Mouse (Mus musculus) layer of hippocampus, adult 8-10 months (tissue): ENCODE results near the gene B4galt2. TPM values are rescaled to one million over a fixed set of nuclear protein-coding genes. Genes with fewer than 3 reads are reported as not detected.

ENCODE experiments used
- DNase-seq, 2 experiments: peaks; one replicate each; pipeline ENCODE4 v3.0.0; 2022; ENCODE audit warnings: low spot score in 2 of 2
- total RNA-seq, 4 experiments: library from RNA; stranded (reverse); gene quantifications; 2 replicates each; pipeline ENCODE4 v1.2.4; 2022

B4galt2 gene
- total RNA-seq, 4 experiments from 2014 or later: 59.6 to 64.5 (median 63.4) TPM

DNA sequence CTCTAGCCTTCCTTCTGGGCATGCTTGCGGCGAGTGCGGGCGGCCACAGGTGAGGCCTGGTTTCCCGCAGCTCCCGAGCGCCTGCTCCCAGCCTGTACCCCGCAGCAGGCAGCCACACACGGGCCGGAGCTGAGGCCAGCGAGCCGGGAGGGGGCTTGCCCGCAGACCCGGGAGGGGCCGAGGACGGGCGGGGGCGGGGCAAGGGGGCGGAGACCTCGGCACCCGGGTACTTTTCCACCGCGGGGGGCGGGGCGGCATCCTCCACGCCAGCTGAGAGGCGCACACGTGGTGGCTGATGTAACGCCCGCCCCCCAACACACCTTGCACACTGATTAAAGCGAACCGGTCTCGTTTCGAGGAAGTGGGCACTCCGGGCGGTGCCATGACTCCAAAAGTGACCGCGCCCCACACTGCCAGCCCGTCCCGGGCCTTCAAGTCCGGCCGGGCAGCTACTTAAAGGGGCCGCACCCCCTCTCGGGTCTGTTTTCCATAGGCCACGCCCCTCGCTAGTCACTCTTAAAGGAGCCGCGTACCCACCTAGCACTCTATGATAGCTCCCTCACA is 47.0 kb downstream of the B4galt2 start:
- DNase-seq: peak; percentile 85 to 87

DNA sequence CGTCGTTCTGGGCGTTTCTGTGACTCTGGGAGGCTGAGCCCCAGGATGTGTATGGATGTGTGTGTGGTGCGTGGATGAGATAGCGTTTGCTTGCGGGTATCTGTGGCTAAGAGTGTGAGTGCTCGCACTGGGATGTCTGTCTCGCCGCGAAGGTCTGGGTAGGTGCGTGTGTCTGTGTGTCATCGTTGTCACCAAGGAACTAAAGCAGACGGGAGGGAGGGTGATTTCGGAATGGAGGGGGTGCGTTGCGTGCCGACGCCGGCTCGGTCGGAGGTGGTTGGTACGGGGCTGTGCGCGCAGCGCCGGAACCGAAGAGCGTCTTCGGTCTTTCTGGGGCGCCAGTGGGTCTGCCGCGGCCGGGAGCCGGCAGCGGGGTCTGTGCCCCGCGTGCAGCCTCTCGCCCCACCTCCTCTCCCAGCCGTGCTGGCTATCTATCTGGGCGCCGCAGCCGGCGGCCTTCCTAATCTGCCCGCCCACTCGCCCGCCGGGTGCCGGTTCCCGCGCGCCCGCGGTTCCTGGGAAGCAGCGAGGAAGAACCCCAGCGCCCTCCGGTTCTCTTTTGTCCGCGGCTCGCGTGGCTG is 47.7 kb downstream of the B4galt2 start:
- peak; percentile 52 to 62 for DNase-seq

DNA sequence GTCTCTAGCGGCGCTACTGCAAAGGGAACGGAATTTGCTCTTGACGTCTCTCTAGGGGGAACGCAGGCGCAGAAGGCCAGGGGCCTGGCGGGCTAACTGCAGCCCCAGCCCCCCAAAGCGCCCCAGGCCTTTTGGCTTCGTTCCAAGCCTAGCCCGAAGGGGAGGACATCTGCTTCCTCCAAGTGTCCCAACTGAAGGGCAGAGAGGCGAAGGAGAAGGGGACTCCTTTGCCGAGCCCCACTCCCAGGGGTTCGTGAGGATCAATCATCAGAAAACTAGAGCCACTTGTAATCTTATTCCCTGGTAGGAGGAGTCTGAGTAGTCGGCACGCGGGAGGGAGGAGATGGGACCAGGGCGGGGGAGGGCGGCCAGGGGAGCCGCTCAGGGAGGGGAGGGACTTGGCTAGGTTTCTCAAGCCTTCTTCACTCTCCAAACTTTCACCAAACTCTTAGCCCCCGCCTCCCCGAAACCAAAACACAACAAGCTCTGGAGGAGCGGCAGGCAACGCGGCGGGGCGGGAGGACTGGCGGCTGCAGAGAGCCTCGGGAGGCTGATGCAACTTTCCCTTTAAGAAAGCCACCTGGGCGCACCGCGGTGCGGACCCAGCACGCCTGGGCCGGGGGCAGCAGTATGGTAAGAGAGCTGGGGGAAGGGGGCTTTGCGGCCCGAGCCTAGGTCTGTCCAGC is 48.3 kb downstream of the B4galt2 start:
- peak in 1 of 2 experiments; percentile 34 for DNase-seq

DNA sequence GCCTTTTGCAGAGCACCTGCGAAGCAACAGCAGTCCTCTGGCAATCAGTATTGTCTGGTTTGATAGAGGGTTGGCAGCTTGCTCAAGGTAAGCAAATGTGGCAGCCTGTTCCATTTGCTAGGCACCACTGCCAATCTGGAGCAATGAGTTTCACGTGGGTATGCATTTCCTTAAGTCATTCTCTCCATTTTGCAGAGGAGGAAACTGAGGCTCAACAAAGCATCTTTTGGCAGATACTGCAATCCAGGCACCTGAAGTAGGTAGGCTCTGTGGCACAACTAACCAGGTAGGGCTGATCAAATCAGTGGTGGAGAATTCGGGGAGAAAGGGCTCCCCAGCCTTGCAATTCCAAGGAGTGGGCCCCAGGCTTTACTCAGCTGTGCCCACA is 48.8 kb downstream of the B4galt2 start, which contains the start of gene Slc6a9:
TSS of gene Slc6a9 (plus strand) at position 50 of the 388 bp plus-strand sequence.
- no peak for DNase-seq

DNA sequence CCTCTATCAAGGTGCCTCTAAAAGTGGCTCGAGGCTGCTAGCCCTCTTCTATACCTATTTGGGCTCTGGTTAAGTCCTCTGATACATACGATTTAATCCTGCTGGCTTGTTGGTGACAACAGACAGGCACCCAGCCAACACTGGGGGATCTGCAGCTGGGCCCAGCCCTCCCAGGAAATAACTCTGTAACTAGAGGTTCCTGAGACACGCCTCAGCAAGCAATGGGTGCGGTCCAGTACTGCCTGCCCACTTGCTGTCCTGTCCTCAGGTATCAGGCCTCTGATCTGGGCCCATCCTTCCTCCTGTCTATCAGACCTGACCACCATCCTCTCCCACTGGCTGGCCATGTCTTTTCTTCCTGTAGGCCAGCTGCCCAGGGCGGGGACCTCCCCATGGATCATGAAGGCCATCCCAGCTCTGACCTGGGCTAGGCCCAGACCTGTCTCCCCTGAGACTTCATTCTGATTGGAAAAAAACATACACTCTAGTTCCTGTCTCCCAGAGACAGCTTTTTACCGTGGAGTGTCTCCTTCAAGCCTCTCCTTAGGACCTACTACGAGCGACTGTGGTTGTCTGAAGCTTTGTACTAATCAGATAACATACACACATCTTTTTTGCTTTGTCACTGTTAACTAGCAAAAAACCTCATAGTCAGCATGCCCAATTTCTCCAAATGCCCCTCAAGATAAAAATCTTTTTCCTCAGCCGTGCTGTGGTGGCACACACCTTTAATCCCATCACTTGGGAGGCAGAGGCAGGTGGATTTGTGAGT is 51.2 kb downstream of the B4galt2 start:
- DNase-seq: no peak

GRCm38 (mm10) chr4:117831499-117831898 is 51.8 kb downstream of the B4galt2 start:
- no peak for DNase-seq

GRCm38 (mm10) chr4:117830801-117831200 is 52.5 kb downstream of the B4galt2 start:
- no peak for DNase-seq

- no peak for DNase-seq
Measured at GRCm38 (mm10) chr4:117830124-117830551, 53.1 kb downstream of the B4galt2 start.

GRCm38 (mm10) chr4:117829260-117830123 is 53.8 kb downstream of the B4galt2 start:
- DNase-seq: peak in 1 of 2 experiments; percentile 57

DNA sequence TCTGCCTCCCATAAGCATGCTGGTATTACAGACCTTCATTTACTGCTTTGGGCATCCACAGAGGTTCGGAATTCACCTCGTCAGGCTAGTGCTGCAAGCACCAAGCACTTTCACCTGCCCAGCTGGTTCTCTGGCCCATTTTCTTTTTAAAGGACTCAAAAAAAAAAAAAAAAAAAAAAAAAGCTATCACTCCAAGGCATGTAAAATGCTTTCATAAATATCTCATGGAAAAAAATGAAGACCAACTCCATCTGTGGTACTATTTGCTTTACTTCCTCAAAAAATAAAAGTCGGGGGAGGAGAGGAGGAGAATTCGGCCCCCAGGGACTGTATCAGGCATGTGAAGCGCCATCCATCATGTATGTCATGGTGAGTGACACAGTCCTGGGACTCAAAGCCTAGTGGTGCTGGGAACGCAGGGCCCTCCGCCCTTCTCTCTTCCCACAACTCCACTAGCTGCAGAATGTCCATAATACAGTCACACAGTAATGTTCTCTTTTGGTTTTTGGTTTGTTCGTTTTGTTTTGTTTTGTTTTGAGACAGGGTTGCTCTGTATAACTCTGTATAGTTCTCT is 54.6 kb downstream of the B4galt2 start:
- DNase-seq: no peak

Other genes with a start within 250 kb of the B4galt2 start
- 10 to 100 TPM; 38.0 to 39.9 (median 39.4) TPM for gene Dmap1, start 201.2 kb downstream of the B4galt2 start, total RNA-seq
- not detected for gene Gm12845, start 159.1 kb downstream of the B4galt2 start, total RNA-seq
- gene Klf17, start 117.8 kb downstream of the B4galt2 start, total RNA-seq: not detected
- gene Slc6a9, start 49.0 kb downstream of the B4galt2 start, total RNA-seq: 10 to 100 TPM; 41.8 to 48.9 (median 44.4) TPM
- gene Ccdc24, start 10.9 kb downstream of the B4galt2 start, total RNA-seq: 1 to 10 TPM in 1 of 4 experiments, under 1 TPM in 3; 0.72 to 1.1 (median 0.83) TPM
- 100 to 1,000 TPM; 406 to 438 (median 423) TPM for gene Atp6v0b, start 3.8 kb upstream of the B4galt2 start, total RNA-seq
- 10 to 100 TPM in 3 of 4 experiments, 1 to 10 TPM in 1; 9.0 to 11.5 (median 11.0) TPM for gene Dph2, start 8.5 kb upstream of the B4galt2 start, total RNA-seq
- 100 to 1,000 TPM; 127 to 140 (median 130) TPM for gene Ipo13, start 31.5 kb upstream of the B4galt2 start, total RNA-seq
- gene Artn, start 46.3 kb upstream of the B4galt2 start, total RNA-seq: 1 to 10 TPM; 1.5 to 2.2 (median 1.9) TPM